Mouse (Mus musculus) right cerebral cortex, postnatal 10 days (tissue): ENCODE results near the gene Dohh.
A peak's percentile ranks its signal among the peaks of the same experiment; 100 is the strongest.

Experiments used
- DNase-seq, 2 experiments: peaks; one replicate each; pipeline ENCODE4 v3.0.0; 2021; ENCODE audit warnings: low spot score in 2 of 2

Dohh gene

GRCm38 (mm10) chr10:81356991-81357844 is 27.0 kb upstream of the Dohh start, which contains the start of gene Mfsd12:
Gene Mfsd12 (plus strand): TSS chr10:81357491.
- peak; percentile 95 to 96 for DNase-seq

- DNase-seq: no peak
Measured at GRCm38 (mm10) chr10:81358209-81358608, 26.0 kb upstream of the Dohh start.

GRCm38 (mm10) chr10:81358841-81359240 is 25.4 kb upstream of the Dohh start:
- no peak for DNase-seq

GRCm38 (mm10) chr10:81360721-81361120 is 23.5 kb upstream of the Dohh start:
- DNase-seq: no peak

GRCm38 (mm10) chr10:81362336-81362949 is 21.8 kb upstream of the Dohh start:
- DNase-seq: no peak

- no peak for DNase-seq
Measured at GRCm38 (mm10) chr10:81363436-81364346, 20.5 kb upstream of the Dohh start.

- DNase-seq: no peak
Measured at GRCm38 (mm10) chr10:81364666-81365065, 19.6 kb upstream of the Dohh start.

GRCm38 (mm10) chr10:81365073-81365472 is 19.2 kb upstream of the Dohh start:
- no peak for DNase-seq

- DNase-seq: no peak
Measured at GRCm38 (mm10) chr10:81365672-81366476, 18.4 kb upstream of the Dohh start, which contains the start of gene 4930404N11Rik. Gene 4930404N11Rik (minus strand): TSS chr10:81365816.

- no peak for DNase-seq
Measured at GRCm38 (mm10) chr10:81366477-81367206, 17.6 kb upstream of the Dohh start.

GRCm38 (mm10) chr10:81367207-81367495 is 17.1 kb upstream of the Dohh start:
- DNase-seq: no peak

GRCm38 (mm10) chr10:81375322-81375721 is 8.9 kb upstream of the Dohh start:
- DNase-seq: no peak

- DNase-seq: no peak
Measured at GRCm38 (mm10) chr10:81376561-81377361, 7.5 kb upstream of the Dohh start.

GRCm38 (mm10) chr10:81377362-81377664 is 6.9 kb upstream of the Dohh start:
- no peak for DNase-seq

GRCm38 (mm10) chr10:81377793-81378552 is 6.3 kb upstream of the Dohh start, which contains the start of gene Fzr1:
Gene Fzr1 (minus strand): TSS chr10:81378516.
- DNase-seq: no peak

- DNase-seq: peak; percentile 100
Measured at GRCm38 (mm10) chr10:81378553-81379182, 5.6 kb upstream of the Dohh start.

GRCm38 (mm10) chr10:81379183-81379553 is 5.1 kb upstream of the Dohh start:
- DNase-seq: no peak

- no peak for DNase-seq
Measured at GRCm38 (mm10) chr10:81379809-81380378, 4.3 kb upstream of the Dohh start.
